Mouse (Mus musculus) adrenal gland, adult 2 months (tissue): ENCODE results near the gene Pacsin1. TPM values are rescaled to one million over a fixed set of nuclear protein-coding genes. Genes with fewer than 3 reads are reported as not detected.
A peak's percentile ranks its signal among the peaks of the same experiment; 100 is the strongest.

ENCODE experiments used
- DNase-seq: peaks from one replicate; pipeline ENCODE4 v3.0.0; 2021
- polyA plus RNA-seq: library from polyadenylated mRNA; depleted of rRNA; stranded (reverse); fragments of >200 nt; gene quantifications from 2 replicates; pipeline ENCODE4 v1.2.3, GENCODE M21; 2012
- total RNA-seq, 2 experiments: library from RNA; stranded (reverse); gene quantifications; 2 replicates each; pipeline ENCODE4 v1.2.3; 2021

Gene Pacsin1
- total and polyA plus RNA-seq, 3 experiments: 2.5 to 5.6 (median 3.0) TPM

DNA sequence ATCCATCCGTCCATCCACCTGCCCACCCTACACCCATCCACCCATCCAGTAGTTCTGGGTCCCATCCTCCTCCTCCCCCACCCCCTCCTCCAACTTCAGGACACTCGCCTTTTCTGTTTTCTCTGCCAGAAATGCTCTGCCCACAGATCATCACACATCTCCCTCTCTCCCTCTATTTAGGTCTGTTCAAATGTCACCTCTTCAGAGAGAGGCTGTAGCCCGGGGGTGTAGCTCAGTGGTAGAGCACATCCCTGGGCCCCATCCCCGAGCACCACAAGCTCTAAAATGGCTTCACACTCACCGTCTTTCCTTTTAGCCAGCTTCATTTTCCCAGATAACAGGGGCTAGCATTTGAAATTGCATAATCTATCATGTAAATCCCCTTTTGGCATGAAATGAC, 22.4 kb downstream of the Pacsin1 start:
- DNase-seq: no peak

DNA sequence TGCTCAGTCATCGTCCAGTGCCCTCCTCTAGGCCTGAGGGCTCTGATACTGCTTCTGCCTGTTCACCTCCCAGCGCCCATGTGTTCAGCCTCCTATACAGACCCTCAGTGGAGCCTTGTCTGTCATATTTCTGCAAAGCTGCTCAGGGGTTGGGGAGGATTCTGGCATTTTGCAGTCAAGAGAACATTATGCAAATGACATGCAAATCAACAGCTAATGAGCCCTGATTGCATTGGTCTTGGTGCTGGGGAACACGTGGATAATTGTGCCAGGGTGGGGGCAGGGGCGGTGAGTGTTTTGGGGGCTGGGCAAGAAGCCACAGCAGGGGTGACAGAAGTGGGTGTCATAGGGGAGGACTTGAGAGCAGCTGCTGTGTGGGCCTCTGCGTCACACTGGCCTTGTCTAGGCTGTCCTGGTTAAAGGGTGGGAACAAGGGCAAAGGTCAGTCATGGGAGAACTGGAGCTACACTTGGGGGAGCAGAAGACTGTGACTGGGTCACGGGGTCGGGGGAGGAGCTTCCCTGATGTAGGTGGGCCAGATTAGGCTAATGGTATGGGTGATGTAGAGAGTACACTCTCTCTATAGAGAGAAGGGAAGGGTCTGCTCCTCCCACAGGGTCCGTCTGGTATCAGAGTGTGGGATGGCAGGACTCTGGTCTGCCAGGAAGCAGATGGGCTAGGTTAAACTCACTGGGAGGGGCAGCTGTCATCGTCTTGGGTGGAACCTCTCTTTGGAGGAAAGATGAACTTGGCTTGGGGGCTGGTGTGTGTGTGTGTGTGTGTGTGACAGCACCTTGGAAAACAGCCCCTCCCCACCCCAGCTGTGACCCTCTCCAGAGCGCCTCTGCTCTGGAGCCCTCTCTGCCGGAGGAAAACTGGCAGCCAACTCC, 23.9 kb downstream of the Pacsin1 start:
- no peak for DNase-seq

DNA sequence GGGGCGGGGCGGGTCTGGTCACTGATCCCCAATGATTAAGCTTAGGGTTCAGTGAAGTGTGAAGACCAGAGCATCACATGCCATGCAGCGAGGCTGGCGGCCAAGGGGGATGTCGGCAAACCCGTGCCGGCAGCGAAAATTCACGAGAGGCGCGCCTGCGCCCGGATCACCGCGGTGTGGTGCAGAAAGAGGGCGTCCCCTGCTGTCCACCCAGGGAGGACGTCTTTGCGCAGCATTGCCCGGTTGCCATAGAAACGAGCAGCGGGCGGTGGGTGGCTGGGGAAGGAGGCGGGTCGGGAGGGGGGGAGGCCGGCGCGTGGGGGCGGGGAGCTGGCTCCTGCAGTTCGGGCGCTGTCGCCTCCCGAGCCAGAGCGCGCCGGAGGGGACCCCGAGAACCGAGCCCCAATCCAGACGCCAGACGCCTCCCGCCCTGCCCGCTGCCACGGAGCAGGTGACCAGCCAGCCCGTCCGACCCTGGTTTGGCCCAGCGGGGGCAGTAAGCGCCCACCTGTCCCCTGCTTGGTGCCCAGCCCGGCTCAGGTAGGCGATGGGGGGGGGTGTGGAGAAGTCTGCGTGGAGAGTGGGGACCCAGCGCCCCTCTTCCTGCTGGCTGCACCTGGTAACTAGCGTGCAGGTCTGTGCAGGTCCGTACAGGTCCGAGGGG, 29.7 kb downstream of the Pacsin1 start:
- DNase-seq: peak; percentile 56

DNA sequence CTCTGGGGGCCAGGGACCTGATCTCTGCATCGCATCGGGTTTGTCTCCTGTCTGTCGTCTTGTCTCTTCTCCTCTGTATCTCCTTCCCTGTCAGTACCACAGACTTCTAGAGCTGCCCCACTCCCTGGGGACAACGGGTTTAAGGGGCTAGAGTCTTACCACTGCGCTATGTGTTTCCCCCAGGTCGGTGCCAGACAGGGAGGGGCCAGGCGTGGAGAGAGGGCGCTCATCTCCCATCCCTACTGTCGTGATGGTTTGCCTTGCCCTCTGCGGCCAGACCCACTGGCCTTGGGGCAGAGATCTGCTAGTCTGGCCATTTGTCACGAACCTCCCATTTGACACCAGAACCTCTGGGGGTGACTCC, 30.2 kb downstream of the Pacsin1 start:
- DNase-seq: peak; percentile 25

DNA sequence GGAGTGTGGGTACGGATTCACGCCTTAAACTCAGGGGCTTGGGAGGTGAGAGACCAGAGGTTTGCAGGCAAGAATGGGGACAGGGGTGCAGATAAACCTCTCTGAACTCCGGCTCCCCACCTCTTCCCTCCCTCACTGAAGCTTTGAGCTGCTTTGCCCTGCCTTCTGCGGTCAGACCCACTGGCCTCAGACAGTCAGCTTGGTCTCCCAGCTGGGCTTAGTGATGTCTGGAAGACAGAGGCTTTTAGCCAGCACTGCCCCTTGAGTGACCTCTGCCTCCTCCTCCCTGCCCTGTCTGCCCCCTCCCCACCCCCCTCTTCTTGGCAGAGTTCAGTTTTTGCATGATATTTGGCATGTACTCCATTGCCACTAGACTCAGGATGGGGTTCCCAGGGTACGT, 31.1 kb downstream of the Pacsin1 start:
- no peak for DNase-seq

DNA sequence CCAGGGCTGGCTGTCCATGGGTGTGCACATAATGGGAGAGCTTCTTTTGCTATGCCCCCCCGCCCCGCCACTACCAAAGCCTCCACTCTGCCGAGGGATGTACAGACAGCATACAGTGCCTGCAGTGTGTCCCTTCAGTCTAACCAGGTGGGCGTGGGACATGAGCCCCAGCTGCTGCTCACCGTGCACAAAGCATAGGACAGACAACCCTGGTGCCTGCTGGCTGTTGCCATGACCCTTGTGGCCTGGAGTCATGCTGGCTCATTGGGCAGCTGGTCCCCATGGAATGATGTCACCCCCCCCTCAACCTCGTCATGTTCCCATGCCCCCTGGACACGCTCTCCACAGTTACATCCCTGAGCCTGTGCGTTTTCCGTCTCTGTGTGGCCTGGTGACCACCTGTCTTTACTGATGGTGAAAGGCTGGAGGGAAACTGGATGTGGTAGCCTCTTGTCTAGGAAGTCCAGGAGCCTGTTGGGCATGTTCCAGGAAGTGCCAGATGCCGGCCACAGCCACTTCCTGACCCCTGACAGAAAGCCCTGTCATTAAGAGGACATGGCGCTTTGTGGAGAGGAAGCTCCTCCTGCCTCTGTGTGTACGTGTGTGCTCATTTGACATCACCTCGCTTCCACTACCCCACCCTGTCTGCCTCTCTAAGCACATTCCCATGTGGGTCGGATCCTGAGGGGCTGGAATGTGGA, 35.8 kb downstream of the Pacsin1 start:
- DNase-seq: no peak

DNA sequence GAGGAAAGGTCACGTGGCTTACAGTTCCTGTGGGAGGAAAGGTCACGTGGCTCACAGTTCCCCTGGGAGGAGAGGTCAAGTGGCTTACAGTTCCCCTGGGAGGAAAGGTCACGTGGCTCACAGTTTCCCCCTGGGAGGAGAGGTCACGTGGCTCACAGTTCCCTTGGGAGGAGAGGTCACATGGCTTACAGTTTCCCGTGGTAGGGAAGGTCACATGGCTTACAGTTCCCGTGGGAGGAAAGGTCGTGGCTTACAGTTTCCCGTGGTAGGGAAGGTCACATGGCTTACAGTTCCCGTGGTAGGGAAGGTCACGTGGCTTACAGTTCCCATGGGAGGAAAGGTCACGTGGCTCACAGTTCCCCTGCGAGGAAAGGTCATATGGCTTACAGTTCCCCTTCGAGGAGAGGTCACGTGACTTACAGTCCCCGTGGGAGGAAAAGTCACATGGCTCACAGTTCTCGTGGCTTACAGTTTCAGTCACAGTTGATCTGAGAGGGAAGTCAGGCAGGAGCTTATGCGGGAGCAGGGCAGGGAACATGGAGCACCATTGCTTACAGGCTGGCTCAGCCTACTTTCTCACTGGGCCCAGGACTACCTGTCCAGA, 44.4 kb downstream of the Pacsin1 start:
- no peak for DNase-seq

DNA sequence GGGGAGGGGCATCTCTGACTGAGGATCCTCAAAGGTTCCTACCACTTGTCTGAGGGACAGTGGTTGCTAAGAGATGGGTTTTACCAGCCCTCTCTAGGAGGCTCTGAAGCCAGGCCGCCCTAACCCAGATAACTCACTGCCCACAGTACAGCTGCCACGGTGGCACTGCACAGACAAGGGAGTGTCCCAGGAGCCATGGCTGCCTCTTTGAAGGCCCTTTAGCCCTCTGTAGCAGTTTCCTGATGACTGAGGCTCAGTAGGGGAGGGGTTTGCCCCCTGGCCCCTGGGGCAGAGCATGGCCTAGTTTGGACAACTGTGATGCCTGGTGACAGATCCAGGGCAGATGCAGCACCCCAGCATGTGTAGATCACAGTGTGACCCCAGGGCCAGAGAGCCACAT, 45.5 kb downstream of the Pacsin1 start:
- DNase-seq: no peak

DNA sequence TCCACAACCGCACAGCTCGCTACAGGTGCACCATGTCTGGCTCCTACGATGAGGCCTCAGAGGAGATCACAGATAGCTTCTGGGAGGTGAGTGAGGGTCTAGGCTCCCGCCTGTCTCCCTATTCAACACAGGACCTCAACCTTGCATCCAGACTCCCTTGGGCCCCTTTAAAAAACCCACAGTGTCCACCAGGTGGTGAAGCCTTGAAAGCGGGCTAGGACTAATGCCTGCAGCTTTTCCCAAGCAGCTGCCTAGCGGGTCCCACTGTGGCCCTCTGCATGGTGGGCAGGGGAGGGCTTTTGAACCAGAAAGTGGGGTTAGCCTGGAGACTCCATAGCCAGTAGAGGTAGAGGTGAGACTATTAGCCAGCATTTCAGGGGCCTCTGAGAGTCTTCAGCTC, 46.5 kb downstream of the Pacsin1 start:
- DNase-seq: no peak

DNA sequence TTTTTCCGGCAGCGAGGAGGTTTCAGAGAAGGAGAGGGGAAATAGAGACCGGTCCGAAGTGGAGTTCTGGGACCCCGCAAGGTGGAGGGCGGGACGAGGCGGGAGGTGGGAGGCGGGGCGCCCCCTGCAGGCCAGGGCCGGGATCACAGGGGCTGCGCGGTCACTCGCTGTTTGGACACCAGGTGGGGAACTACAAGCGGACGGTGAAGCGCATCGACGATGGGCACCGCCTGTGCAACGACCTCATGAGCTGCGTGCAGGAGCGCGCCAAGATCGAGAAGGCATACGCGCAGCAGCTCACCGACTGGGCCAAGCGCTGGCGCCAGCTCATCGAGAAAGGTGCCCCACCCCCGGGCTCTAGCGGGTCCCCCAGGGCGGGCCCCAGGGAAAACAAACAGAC, 47.2 kb downstream of the Pacsin1 start:
- peak; percentile 44 for DNase-seq

DNA sequence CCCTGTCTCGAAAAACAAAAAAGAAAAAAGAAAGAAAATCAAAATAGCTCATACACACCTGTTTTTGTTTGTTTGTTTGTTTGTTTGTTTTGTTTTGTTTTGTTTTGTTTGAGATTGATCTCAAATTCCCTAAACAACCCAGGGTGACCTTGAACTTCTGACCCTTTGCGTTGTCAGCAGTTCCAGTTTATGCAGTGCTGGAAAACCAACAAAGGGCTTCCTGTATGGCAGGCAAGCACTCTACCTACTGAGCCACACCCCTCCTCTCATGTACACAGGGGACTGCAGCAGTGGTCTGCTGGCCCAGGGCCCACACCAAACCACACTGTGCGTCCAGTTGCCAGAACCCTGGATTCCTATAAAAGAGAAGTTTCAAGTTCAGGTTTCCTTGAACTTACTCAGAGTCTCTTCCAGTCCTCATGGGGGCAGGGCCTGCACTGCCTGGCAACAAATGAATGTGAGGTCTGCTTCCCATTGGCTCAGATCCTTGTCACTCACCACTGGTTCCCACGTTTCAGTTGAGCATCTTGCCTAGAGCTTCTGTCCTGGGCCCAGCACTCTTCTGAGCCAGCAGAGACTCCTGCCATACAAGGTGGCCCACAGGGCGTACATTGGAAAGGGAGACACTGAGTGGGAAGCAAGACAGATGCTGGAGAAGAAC, 48.8 kb downstream of the Pacsin1 start:
- peak; percentile 44 for DNase-seq

DNA sequence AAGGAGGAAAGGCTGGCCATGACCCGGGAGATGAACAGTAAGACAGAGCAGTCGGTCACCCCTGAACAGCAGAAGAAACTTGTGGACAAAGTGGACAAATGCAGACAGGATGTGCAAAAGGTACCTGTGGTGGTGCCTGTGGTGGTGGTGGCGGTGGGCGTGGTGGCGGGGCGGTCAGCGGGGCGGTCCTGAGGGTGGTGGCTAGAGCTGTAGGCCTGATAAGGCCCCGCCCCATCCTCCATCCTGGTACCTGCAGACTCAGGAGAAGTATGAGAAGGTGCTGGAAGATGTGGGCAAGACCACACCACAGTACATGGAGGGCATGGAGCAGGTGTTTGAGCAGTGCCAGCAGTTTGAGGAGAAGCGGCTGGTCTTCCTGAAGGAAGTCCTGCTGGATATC, 50.4 kb downstream of the Pacsin1 start:
- no peak for DNase-seq

DNA sequence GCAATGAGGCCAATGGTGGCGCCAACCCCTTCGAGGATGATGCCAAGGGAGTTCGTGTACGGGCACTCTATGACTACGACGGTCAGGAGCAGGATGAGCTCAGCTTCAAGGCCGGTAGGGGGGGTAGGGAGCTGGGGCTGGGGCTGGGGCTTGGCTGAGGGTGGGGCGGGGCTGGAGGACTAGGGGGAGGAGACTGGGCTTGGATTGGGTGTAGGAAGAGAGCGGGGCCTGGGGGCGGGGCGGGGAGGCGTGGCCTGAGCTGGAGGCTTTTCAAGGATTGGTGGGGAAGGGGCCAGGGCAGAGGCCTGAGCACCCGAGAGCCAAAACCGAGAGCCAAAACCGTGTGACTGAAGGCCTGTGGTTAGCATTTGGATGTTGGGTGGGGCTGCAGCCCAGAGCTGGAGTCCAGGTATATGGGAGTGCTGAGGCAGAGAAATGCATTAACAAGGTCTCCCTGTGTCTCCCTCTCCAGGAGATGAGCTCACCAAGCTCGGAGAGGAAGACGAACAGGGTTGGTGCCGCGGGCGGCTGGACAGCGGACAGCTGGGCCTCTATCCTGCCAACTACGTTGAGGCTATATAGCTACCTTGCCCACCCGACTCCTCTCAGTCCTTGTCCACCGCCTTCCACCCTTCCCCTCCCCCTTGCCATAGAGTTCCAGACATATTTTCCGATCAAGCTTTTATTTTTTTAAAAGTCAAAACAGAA, 52.8 kb downstream of the Pacsin1 start:
- DNase-seq: peak; percentile 93

DNA sequence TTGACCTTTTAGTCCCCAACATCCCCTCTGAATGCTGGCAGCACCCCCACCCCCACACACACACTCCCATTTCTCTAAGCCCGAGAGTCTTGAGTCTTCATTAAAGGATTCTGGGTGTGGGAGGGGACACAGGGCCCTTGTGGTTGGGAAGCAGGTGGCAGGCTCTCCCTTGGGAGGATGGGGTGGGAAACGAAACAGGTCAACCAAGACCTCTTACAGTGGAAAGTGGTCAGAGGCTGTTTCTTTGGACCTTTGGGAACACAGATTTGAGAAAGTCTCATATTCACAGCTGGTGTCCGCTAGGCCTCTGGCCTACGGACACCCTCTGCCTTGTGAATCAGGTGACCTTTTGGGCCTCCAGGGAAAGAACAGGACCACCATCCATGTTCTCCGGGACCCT, 54.3 kb downstream of the Pacsin1 start:
- DNase-seq: no peak

DNA sequence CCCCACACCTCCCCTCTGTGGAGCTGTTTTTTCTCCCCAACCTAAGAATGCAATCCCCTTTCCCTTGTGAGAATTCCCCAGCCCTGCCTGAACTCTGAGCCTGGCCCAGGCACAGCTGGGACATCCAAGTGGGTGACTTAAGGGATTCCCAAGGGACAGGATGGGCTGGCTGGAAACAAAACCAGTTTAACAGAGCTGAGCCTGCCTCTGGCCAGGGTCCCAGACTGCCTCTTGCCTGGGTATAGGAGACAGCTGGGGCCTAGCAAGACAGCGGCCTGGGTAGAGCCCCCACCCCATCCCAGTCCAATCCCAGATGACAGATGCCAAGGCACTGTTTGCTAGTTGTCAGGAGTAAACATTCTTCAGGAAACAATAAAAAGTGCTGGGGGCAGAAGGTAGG, 57.5 kb downstream of the Pacsin1 start:
- DNase-seq: peak; percentile 37

DNA sequence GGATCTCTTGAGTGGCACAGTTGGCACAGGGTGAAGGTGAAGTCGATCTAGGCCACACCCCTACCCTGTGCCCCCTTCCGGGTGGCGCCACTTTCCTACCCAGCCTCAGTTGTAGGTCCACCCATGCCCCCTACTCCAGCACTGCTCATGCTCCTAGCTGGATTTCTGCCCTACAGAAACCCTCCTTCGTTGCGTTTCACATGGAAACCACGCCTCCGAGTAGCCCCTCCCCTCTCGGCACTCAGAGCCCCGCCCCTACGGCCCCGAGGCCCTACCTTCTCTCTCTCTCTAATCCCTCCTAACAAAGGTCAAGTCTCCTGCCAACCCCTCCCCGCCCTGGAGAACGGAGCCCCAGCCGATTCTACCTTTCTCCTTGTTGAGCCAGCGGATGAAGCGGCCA, 61.5 kb downstream of the Pacsin1 start:
- peak; percentile 67 for DNase-seq

DNA sequence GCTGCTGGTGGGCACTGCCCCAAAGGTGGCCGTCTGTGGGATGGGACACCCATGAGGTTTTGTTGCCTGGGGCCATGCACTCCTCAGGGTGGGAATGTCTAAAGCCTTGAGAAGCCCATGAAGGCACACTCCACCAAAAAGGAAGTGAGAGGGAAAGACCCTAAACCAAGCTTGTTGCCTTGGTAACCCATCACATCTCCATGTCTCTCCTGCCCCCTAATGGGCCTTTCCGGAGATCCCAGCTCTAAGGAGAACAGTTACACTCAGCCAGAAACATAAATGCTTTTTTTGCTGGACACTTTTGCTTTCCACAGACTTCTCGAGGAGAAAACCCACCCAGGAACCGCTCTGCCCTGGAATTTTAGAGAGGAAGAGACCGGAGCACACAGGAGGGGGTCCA, 62.9 kb downstream of the Pacsin1 start:
- no peak for DNase-seq

DNA sequence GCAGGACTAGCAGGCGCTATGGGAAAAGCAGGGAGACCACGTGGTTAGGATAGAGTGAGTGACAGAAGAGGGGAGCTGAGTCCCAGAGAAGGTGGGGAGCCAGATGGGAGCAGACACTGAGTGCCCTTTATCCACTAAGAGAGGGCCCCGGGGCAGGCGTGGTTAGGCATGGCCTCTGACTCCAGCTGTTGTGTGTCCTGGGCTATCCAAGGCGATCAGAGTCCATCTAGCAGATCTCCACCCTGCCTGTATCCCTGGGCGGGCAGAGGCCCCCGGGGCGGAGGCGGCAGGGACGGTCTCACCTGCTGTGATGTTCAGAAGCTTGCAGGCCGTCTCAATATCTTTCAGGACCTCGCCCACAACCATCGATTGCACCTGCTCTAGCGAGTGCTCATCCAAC, 64.4 kb downstream of the Pacsin1 start:
- no peak for DNase-seq

DNA sequence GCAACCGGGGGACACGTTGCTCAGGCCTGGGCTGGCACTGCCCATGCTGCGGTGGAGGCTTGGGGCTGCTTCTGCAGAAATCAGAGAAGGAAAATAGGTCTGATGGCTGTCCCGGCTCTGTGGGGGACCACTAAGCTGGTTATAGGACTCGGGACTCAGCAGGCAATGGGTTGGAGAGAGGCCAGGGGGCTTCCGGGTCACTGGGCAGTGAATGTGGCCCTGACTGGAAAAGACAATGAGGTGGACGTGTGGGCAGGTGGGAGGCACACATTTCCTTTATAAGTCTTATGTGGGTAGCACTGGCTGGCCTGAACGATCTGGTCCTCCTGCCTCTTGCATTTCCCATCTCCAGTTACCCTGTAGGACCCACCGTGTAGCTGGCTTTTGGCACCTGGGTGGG, 65.0 kb downstream of the Pacsin1 start:
- no peak for DNase-seq

DNA sequence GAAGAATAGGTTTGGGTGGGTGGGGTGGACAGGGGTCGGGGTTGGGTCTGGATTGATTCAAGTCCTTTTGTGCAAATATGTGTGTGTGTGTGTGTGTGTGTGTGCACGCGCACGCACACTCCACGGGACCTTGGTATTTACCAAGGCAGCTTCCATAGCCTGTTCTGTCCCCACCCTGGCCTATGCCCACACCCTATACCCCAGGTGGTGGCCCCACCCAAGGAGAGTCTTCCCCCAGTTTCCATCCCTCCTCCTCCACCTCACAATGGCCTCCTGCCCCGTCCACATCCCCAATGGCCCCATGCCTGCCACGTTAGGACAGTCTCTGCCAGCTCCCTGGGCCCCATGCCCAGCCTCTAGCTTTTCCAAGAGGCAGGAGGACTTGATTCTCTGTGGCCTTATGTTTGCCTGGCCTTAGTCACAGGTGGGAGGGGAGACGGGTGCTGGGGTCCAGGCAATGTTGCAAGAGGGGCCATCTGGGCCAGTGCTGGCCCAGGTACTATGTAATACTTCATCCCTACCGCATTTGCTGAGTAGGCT, 65.9 kb downstream of the Pacsin1 start:
- DNase-seq: peak; percentile 40

DNA sequence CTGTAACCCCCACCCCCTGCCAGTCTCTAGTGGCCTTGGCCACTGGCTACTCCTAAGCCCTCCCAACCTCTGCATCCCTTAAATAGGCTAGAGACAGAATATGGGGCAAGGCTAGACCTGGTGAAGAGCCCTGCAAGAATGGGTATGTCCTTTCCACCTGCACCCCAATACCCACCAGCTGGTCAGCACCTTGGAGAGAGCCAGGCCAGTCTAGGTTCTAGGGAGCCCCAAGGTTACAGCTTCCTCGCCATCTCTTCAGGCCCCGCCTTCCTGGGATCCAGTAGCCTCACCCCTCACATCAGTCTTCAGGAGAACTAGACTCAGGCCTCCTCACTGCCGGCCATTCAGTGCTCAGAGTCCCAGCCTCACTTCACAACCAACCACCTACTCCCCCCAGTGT, 69.0 kb downstream of the Pacsin1 start:
- DNase-seq: no peak
